Mouse (Mus musculus) cerebellum, postnatal 14 days (tissue): ENCODE results near the gene Ssbp4.

Experiments used
- DNase-seq, 2 experiments: peaks; one replicate each; pipeline ENCODE4 v3.0.0; 2021; ENCODE audit warnings: mixed read lengths in 2 of 2

Ssbp4 gene

GRCm38 (mm10) chr8:70585258-70585652 is 23.4 kb downstream of the Ssbp4 start:
- peak; percentile 63 to 68 for DNase-seq

- DNase-seq: no peak
Measured at GRCm38 (mm10) chr8:70584606-70585257, 23.9 kb downstream of the Ssbp4 start.

- DNase-seq: peak; percentile 88 to 90
Measured at GRCm38 (mm10) chr8:70583476-70584387, 24.9 kb downstream of the Ssbp4 start.

- DNase-seq: no peak
Measured at GRCm38 (mm10) chr8:70577207-70577606, 31.5 kb downstream of the Ssbp4 start.

GRCm38 (mm10) chr8:70574915-70575314 is 33.8 kb downstream of the Ssbp4 start:
- DNase-seq: peak; percentile 65 to 71

- no peak for DNase-seq
Measured at GRCm38 (mm10) chr8:70574302-70574701, 34.4 kb downstream of the Ssbp4 start.

- DNase-seq: peak in 1 of 2 experiments; percentile 45
Measured at GRCm38 (mm10) chr8:70570990-70571389, 37.7 kb downstream of the Ssbp4 start.

GRCm38 (mm10) chr8:70570360-70570759 is 38.3 kb downstream of the Ssbp4 start:
- DNase-seq: no peak

GRCm38 (mm10) chr8:70565561-70565960 is 43.1 kb downstream of the Ssbp4 start:
- peak in 1 of 2 experiments; percentile 34 for DNase-seq

GRCm38 (mm10) chr8:70564696-70565235 is 43.9 kb downstream of the Ssbp4 start:
- DNase-seq: no peak

GRCm38 (mm10) chr8:70563763-70564387 is 44.8 kb downstream of the Ssbp4 start:
- no peak for DNase-seq

- no peak for DNase-seq
Measured at GRCm38 (mm10) chr8:70562802-70563201, 45.9 kb downstream of the Ssbp4 start.

- DNase-seq: no peak
Measured at GRCm38 (mm10) chr8:70561809-70562535, 46.7 kb downstream of the Ssbp4 start.

- no peak for DNase-seq
Measured at GRCm38 (mm10) chr8:70561357-70561756, 47.3 kb downstream of the Ssbp4 start.

GRCm38 (mm10) chr8:70560564-70560963 is 48.1 kb downstream of the Ssbp4 start:
- no peak for DNase-seq

- DNase-seq: peak; percentile 64 to 70
Measured at GRCm38 (mm10) chr8:70560096-70560495, 48.6 kb downstream of the Ssbp4 start.

GRCm38 (mm10) chr8:70558983-70559382 is 49.7 kb downstream of the Ssbp4 start:
- DNase-seq: no peak

GRCm38 (mm10) chr8:70558334-70558733 is 50.3 kb downstream of the Ssbp4 start:
- no peak for DNase-seq

GRCm38 (mm10) chr8:70555079-70555747 is 53.5 kb downstream of the Ssbp4 start:
- DNase-seq: no peak

- peak; percentile 80 to 81 for DNase-seq
Measured at GRCm38 (mm10) chr8:70553740-70554139, 54.9 kb downstream of the Ssbp4 start.

- DNase-seq: no peak
Measured at GRCm38 (mm10) chr8:70552836-70553235, 55.8 kb downstream of the Ssbp4 start.
